Comparison of ENCODE assay signal across 18 mouse cellular contexts in the genomic region with DNA sequence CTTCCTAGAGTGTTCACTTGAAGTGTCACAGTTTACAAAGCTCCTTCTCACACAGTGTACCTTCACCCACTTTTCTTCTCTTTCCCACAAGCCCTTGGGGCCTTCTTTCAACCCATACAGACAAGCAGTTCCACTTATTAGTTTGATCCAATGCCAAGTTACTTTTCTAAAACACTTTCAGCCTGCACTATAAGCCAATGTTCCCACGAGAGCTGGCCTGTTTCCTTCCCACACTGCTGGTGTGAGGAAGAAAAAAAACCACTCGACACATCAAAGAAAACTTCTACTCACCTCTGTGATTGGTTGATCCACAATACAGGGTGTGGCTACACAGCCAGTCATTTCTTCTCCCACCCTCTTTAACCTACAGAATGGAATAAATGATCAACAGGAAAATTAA.
DNase-seq lines count a peak whose midpoint lies in the region; ATAC-seq and TF ChIP-seq lines count a peak whose summit lies in the region.
"Had no signal": no experiment of that assay in that cellular context is flagged by ENCODE, and none has a peak within 500 bp of the region (broad histone marks: within the 10 kb centered on the region; RNA-seq: fewer than 3 reads in every experiment).

No protein-coding gene starts in this region.

- ATAC-seq in heart, embryonic 15.5 days (replicated peaks; ENCODE audit: insufficient number of reproducible peaks, insufficient read depth, low FRiP score, low read depth): no peak
- ATAC-seq in lung, postnatal 0 days: peak; percentile 78
- ATAC-seq: activated CD4-positive, CD25-positive, alpha-beta regulatory T cell, adult 4 months; forebrain, embryonic 16.5 days; inflammation-experienced regulatory T-cells, adult 6 months; Patski had no signal

- intact Hi-C loops in heart, postnatal 36 days (cut with DNase I): no loop called here

- WGBS in heart, embryonic 15.5 days: 19% methylated on average over 2 of the region's 2 CpGs
- WGBS in lung, postnatal 0 days: 10% methylated on average over 2 of the region's 2 CpGs
- WGBS in lung, adult 2 months: 16% methylated on average over 2 of the region's 2 CpGs

- no peak for DNase-seq in heart, postnatal 36 days
- peak; percentile 59 for DNase-seq in lung, postnatal 0 days (ENCODE audit: low spot score)
- no peak for DNase-seq in lung, adult 2 months
- DNase-seq in lung, postnatal 36 days: peak; percentile 15
- DNase-seq in spleen, postnatal 10 days (ENCODE audit: low spot score in 2 of 2): no peak
- DNase-seq: cerebellum, adult 9-10 months; spleen, adult 18-20 months had no signal

- H3K36me3 ChIP-seq in heart, embryonic 15.5 days: no peaks in the 10 kb centered on the region
- no peaks in the 10 kb centered on the region for H3K36me3 ChIP-seq in lung, postnatal 0 days (ENCODE audit: insufficient read depth, low read length)
- H3K36me3 ChIP-seq: hindbrain, embryonic 12.5 days; liver, embryonic 15.5 days; neural tube, embryonic 13.5 days; stomach, embryonic 15.5 days had no signal

- H3K27ac ChIP-seq in heart, embryonic 15.5 days: peak overlapping the region; percentile 71
- peak overlapping the region; percentile 29; the same call in 1 of the 2 replicates for H3K27ac ChIP-seq in lung, postnatal 0 days (ENCODE audit: low read length)
- H3K27ac ChIP-seq in embryonic fibroblast, embryonic 13.5 days (ENCODE audit: insufficient read depth, low read length): peak overlapping the region; percentile 78
- H3K27ac ChIP-seq: hindbrain, embryonic 12.5 days; liver, embryonic 15.5 days; neural tube, embryonic 13.5 days; stomach, embryonic 15.5 days had no signal

- H3K27me3 ChIP-seq in heart, embryonic 15.5 days: no peaks in the 10 kb centered on the region
- H3K27me3 ChIP-seq in lung, postnatal 0 days (replicated peaks; ENCODE audit: insufficient read depth, low read length): no peaks in the 10 kb centered on the region
- H3K27me3 ChIP-seq: hindbrain, embryonic 12.5 days; liver, embryonic 15.5 days; neural tube, embryonic 13.5 days; Patski; stomach, embryonic 15.5 days had no signal

- TF ChIP-seq CTCF in lung, postnatal 0 days (IDR thresholded peaks at IDR 0.05): no peak
- no peak for TF ChIP-seq CTCF in lung, adult 2 months (IDR thresholded peaks at IDR 0.05; ENCODE audit: insufficient read depth, low read length)
- no peak for TF ChIP-seq CTCF in embryonic fibroblast, embryonic 13.5 days (IDR thresholded peaks at IDR 0.05; ENCODE audit: borderline replicate concordance, insufficient read depth, low read length)

- peaks cover 25% of the 10 kb centered on the region for H3K4me1 ChIP-seq in heart, embryonic 15.5 days (replicated peaks)
- peaks cover 5% of the 10 kb centered on the region; the same call in 1 of the 2 replicates for H3K4me1 ChIP-seq in lung, postnatal 0 days (ENCODE audit: insufficient read depth, low read depth, low read length)
- no peaks in the 10 kb centered on the region; the same call in 1 of the 2 replicates for H3K4me1 ChIP-seq in lung, adult 2 months (ENCODE audit: control insufficient read depth, insufficient read depth, low read length)
- no peaks in the 10 kb centered on the region; the same call in 1 of the 2 replicates for H3K4me1 ChIP-seq in embryonic fibroblast, embryonic 13.5 days (ENCODE audit: control insufficient read depth, insufficient read depth, low read length)
- H3K4me1 ChIP-seq: liver, embryonic 15.5 days; stomach, embryonic 15.5 days had no signal

- no peak for TF ChIP-seq EP300 in lung, postnatal 0 days (IDR thresholded peaks at IDR 0.05)

- H3K4me2 ChIP-seq in heart, embryonic 15.5 days: no peak overlapping the region
- no peak overlapping the region for H3K4me2 ChIP-seq in lung, postnatal 0 days (replicated peaks; ENCODE audit: low read depth, low read length)
- H3K4me2 ChIP-seq: hindbrain, embryonic 12.5 days; liver, embryonic 15.5 days; neural tube, embryonic 13.5 days; stomach, embryonic 15.5 days had no signal

- no peaks in the 10 kb centered on the region for H3K9me3 ChIP-seq in heart, embryonic 15.5 days (replicated peaks)
- H3K9me3 ChIP-seq in lung, postnatal 0 days (ENCODE audit: low read length): no peaks in the 10 kb centered on the region
- H3K9me3 ChIP-seq: hindbrain, embryonic 12.5 days; liver, embryonic 15.5 days; stomach, embryonic 15.5 days had no signal

- TF ChIP-seq POLR2A in lung, adult 2 months (IDR thresholded peaks at IDR 0.05; ENCODE audit: borderline replicate concordance, extremely low read depth, low read depth, low read length): no peak
- TF ChIP-seq POLR2A in embryonic fibroblast, embryonic 13.5 days (IDR thresholded peaks at IDR 0.05; ENCODE audit: low read depth, low read length): no peak

- no peak overlapping the region for H3K4me3 ChIP-seq in heart, embryonic 15.5 days
- no peak overlapping the region for H3K4me3 ChIP-seq in lung, postnatal 0 days (ENCODE audit: low read depth, low read length)
- H3K4me3 ChIP-seq in lung, adult 2 months (replicated peaks; ENCODE audit: extremely low read depth, low read depth, low read length): no peak overlapping the region
- no peak overlapping the region for H3K4me3 ChIP-seq in embryonic fibroblast, embryonic 13.5 days (ENCODE audit: insufficient read depth, low read length)
- H3K4me3 ChIP-seq: erythroblast, embryonic 14.5 days; hindbrain, embryonic 12.5 days; liver, embryonic 15.5 days; neural tube, embryonic 13.5 days; stomach, embryonic 15.5 days had no signal

- no peak overlapping the region for H3K9ac ChIP-seq in heart, embryonic 15.5 days
- H3K9ac ChIP-seq in lung, postnatal 0 days (replicated peaks; ENCODE audit: low read depth): no peak overlapping the region
- H3K9ac ChIP-seq: hindbrain, embryonic 12.5 days; liver, embryonic 15.5 days; neural tube, embryonic 13.5 days; stomach, embryonic 15.5 days had no signal

Comparison
In these comparisons a context has a peak if more than half of its experiments do, and no peak if none do; other contexts are left out.
1. DNase-seq: peak in lung, postnatal 0 days (single experiment) and lung, postnatal 36 days (single experiment); none in heart, postnatal 36 days (0 of 2), lung, adult 2 months (single experiment) and spleen, postnatal 10 days (0 of 2).
2. Peak in every context shown above with its lines, with median percentiles within 50 percentile points of each other: H3K27ac ChIP-seq.